Mouse (Mus musculus): ENCODE measurements around the gene Capn6.

The Capn6 gene

GRCm38 (mm10) chrX:143827212-143827611 is at the start of gene Capn6:
Gene Capn6, minus strand, starts transcription at chrX:143827414.
- DNase-seq (ENCODE audit: low spot score in 2 of 2) = no peak

DNA sequence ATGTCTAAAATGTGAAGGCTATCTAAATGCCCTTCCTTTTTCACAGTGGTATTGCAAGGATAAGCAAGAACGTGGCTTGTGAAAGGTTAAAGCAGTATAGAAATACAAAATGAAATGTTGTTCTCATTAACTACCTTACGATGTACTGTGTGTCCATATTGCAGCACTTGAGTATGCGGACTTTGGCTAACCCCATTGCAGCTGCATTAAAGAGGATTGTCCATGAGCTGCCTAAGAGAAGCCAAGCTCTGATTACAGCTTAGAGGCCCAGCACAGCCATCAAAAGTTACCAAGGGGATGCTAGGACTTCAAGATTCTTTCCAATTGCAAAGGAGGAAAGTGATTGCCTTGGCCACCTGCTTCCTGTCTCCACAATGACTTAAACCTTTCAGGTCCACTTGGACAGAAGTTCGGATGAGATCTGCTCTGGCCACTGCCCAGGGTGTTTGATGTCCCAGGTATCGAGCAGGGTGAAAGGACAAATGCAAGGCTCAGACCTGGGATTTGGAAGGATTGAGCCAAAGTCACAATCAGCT is 40.0 kb upstream of the Capn6 start:
- DNase-seq (ENCODE audit: low spot score in 2 of 2) = no peak

- no peak for DNase-seq (ENCODE audit: low spot score in 2 of 2)
Measured at GRCm38 (mm10) chrX:143851351-143851750, 24.1 kb upstream of the Capn6 start.

DNA sequence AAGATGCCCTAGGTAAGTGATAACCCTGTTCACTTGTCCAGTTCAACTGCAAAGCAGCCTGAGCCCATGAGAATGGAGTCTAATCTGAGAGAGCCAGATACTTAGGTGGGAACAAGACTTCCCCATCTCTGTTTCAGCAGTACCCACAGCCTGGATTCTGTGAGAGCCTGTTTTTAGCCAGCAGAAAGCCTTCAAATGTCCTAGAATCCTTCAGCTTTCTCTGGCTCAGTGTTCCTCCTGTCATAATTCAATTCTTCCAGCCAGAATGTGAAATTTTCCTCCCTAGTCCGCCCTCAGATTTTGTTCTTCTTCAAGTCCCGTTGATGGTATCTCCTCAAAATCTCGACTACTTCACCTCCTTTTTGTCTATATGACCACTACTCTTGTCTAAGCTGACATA is 22.8 kb upstream of the Capn6 start:
- DNase-seq (ENCODE audit: low spot score in 2 of 2) = no peak

GRCm38 (mm10) chrX:143846637-143847036 is 19.4 kb upstream of the Capn6 start:
- no peak for DNase-seq (ENCODE audit: low spot score in 2 of 2)

- no peak for DNase-seq (ENCODE audit: low spot score in 2 of 2)
Measured at GRCm38 (mm10) chrX:143826521-143826920, 693 bp downstream of the Capn6 start.

DNA sequence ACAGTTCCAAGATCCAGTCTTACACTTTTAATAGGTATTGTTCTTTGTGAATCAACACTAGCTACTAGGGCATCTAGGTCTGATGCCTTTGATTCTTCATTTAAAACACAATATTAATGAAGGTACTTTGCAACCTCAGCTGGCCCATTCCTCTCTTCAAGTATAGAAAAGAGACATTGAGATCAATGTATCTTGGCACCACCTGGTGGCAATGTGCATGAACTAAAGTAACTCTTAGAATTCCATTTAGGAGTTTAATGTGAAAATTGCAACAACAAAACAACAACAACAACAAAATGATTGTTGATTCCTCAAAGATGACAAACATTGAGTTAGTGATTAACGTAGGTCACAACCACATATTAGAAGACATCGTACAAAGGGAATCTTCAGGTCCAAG is 8.3 kb downstream of the Capn6 start:
- DNase-seq (ENCODE audit: low spot score in 2 of 2) = no peak

DNA sequence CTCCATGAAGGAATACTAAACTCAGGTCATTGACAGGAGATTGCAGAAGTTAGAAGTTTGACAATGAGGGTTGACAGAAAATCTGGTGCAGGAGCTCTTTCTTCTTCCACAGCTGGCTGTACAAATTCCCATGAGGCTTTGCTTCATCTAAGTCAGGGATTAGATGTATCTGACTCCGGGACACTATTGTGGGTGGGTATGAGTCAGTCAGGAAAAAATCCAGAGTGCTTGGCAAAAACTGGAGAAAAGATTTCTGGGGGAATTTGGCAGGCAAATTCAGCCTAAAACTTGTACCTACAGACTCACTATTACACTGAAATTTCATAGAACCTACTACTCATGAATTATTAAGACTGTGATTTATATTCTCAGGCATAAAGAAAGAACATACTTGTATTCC is 11.3 kb downstream of the Capn6 start:
- DNase-seq (ENCODE audit: low spot score in 2 of 2) = no peak

GRCm38 (mm10) chrX:143762556-143762955 is 64.7 kb downstream of the Capn6 start:
- DNase-seq (ENCODE audit: low spot score in 2 of 2) = no peak

Data from frontal cortex, postnatal 36 days (tissue).